9 mouse cellular contexts compared by ENCODE assay signal in genomic region chr5:99973941-99974340, GRCm38 (mm10). TPM values are rescaled to one million over a fixed set of nuclear protein-coding genes. Genes with fewer than 3 reads are reported as not detected.
A peak's percentile ranks its signal among the peaks of the same experiment; 100 is the strongest.
DNase-seq lines count a peak whose midpoint lies in the region; ATAC-seq and TF ChIP-seq lines count a peak whose summit lies in the region.
"Had no signal": no experiment of that assay in that cellular context is flagged by ENCODE, and none has a peak within 500 bp of the region (broad histone marks: within the 10 kb centered on the region; RNA-seq: fewer than 3 reads in every experiment).

No protein-coding gene starts in this region.

- peaks cover 37% of the 10 kb centered on the region for H3K4me1 ChIP-seq in forebrain, embryonic 10.5 days
- peaks cover 29% of the 10 kb centered on the region for H3K4me1 ChIP-seq in forebrain, embryonic 16.5 days (replicated peaks; ENCODE audit: control insufficient read depth, insufficient read depth, low read length)
- peaks cover 19% of the 10 kb centered on the region; the same call in 1 of the 2 replicates for H3K4me1 ChIP-seq in stomach, embryonic 14.5 days (ENCODE audit: control insufficient read depth, insufficient read depth, low read length)
- H3K4me1 ChIP-seq in stomach, postnatal 0 days (replicated peaks; ENCODE audit: control insufficient read depth, insufficient read depth) = 0 out of 2 replicates have a peak, but pooled peaks cover 2% of the 10 kb centered on the region
- peaks cover 32% of the 10 kb centered on the region for H3K4me1 ChIP-seq in hindbrain, embryonic 12.5 days

- ATAC-seq in forebrain, embryonic 16.5 days = no peak
- ATAC-seq in stomach, embryonic 14.5 days (ENCODE audit: insufficient number of reproducible peaks, insufficient read depth, low FRiP score, low read depth) = no peak
- no peak for ATAC-seq in stomach, postnatal 0 days (ENCODE audit: low FRiP score, low TSS enrichment)
- no peak for ATAC-seq in hindbrain, embryonic 12.5 days (ENCODE audit: low FRiP score)
- ATAC-seq: Patski had no signal

- H3K27me3 ChIP-seq in forebrain, embryonic 10.5 days (ENCODE audit: poor library complexity, severe bottlenecking) = no peaks in the 10 kb centered on the region
- H3K27me3 ChIP-seq in forebrain, embryonic 16.5 days (replicated peaks; ENCODE audit: control insufficient read depth, insufficient read depth, low read length) = no peaks in the 10 kb centered on the region
- H3K27me3 ChIP-seq in stomach, embryonic 14.5 days (ENCODE audit: control insufficient read depth, insufficient read depth, low read length) = no peaks in the 10 kb centered on the region
- no peaks in the 10 kb centered on the region for H3K27me3 ChIP-seq in stomach, postnatal 0 days (ENCODE audit: control insufficient read depth, insufficient read depth, low read length)
- H3K27me3 ChIP-seq in hindbrain, embryonic 12.5 days = no peaks in the 10 kb centered on the region
- H3K27me3 ChIP-seq: Patski had no signal

- no peak for TF ChIP-seq CTCF in stomach, postnatal 0 days (IDR thresholded peaks at IDR 0.05; ENCODE audit: low read depth)

- WGBS in forebrain, embryonic 10.5 days = 51% methylated on average over 2 of the region's 2 CpGs
- 17% methylated on average over 2 of the region's 2 CpGs for WGBS in forebrain, embryonic 16.5 days
- 11% methylated on average over 2 of the region's 2 CpGs for WGBS in stomach, embryonic 14.5 days
- WGBS in stomach, postnatal 0 days = 12% methylated on average over 2 of the region's 2 CpGs
- 35% methylated on average over 2 of the region's 2 CpGs for WGBS in hindbrain, embryonic 12.5 days

- no peak for TF ChIP-seq EP300 in stomach, postnatal 0 days (optimal IDR thresholded peaks at IDR 0.05)

- H3K9me3 ChIP-seq in forebrain, embryonic 10.5 days = no peaks in the 10 kb centered on the region
- H3K9me3 ChIP-seq in forebrain, embryonic 16.5 days (ENCODE audit: control insufficient read depth, low read length) = no peaks in the 10 kb centered on the region
- H3K9me3 ChIP-seq in stomach, embryonic 14.5 days (ENCODE audit: control insufficient read depth, low read depth, low read length) = no peaks in the 10 kb centered on the region
- no peaks in the 10 kb centered on the region for H3K9me3 ChIP-seq in stomach, postnatal 0 days (ENCODE audit: control insufficient read depth, low read length)
- no peaks in the 10 kb centered on the region for H3K9me3 ChIP-seq in hindbrain, embryonic 12.5 days (replicated peaks)

- H3K4me2 ChIP-seq in forebrain, embryonic 16.5 days (ENCODE audit: low read length) = no peak overlapping the region
- H3K4me2 ChIP-seq in stomach, embryonic 14.5 days (replicated peaks; ENCODE audit: low read depth, low read length) = peak overlapping the region; percentile 33
- no peak overlapping the region; the same call in 1 of the 2 replicates for H3K4me2 ChIP-seq in stomach, postnatal 0 days (replicated peaks; ENCODE audit: low read depth)
- H3K4me2 ChIP-seq in hindbrain, embryonic 12.5 days (replicated peaks) = peak overlapping the region; percentile 14; the same call in 1 of the 2 replicates

- H3K27ac ChIP-seq in forebrain, embryonic 10.5 days = no peak overlapping the region
- no peak overlapping the region for H3K27ac ChIP-seq in forebrain, embryonic 16.5 days (ENCODE audit: low read length)
- H3K27ac ChIP-seq in stomach, embryonic 14.5 days (ENCODE audit: low read length) = no peak overlapping the region
- no peak overlapping the region for H3K27ac ChIP-seq in stomach, postnatal 0 days (replicated peaks)
- H3K27ac ChIP-seq in hindbrain, embryonic 12.5 days = no peak overlapping the region

- no peak for DNase-seq in forebrain, embryonic 10.5 days (ENCODE audit: extremely low spot score, low spot score)
- DNase-seq in stomach, postnatal 0 days (ENCODE audit: low spot score) = no peak
- peak; percentile 12 to 27 for DNase-seq in natural killer cell, adult 2 months (ENCODE audit: low spot score in 2 of 2)
- DNase-seq in gastrocnemius, postnatal 36 days = no peak
- no peak for DNase-seq in kidney, postnatal 25 days

- peak overlapping the region; percentile 97 for H3K4me3 ChIP-seq in forebrain, embryonic 10.5 days
- no peak overlapping the region for H3K4me3 ChIP-seq in forebrain, embryonic 16.5 days (replicated peaks; ENCODE audit: low read length)
- no peak overlapping the region for H3K4me3 ChIP-seq in stomach, embryonic 14.5 days (ENCODE audit: low read depth, low read length)
- H3K4me3 ChIP-seq in stomach, postnatal 0 days (ENCODE audit: low read depth, low read length) = no peak overlapping the region
- H3K4me3 ChIP-seq in hindbrain, embryonic 12.5 days = no peak overlapping the region

- no peak overlapping the region for H3K9ac ChIP-seq in forebrain, embryonic 16.5 days (replicated peaks; ENCODE audit: low read depth, low read length)
- no peak overlapping the region for H3K9ac ChIP-seq in stomach, embryonic 14.5 days (replicated peaks; ENCODE audit: low read depth, low read length)
- H3K9ac ChIP-seq in stomach, postnatal 0 days (ENCODE audit: low read length) = no peak overlapping the region
- H3K9ac ChIP-seq in hindbrain, embryonic 12.5 days = no peak overlapping the region

- H3K36me3 ChIP-seq in forebrain, embryonic 10.5 days (replicated peaks) = peaks cover 81% of the 10 kb centered on the region
- H3K36me3 ChIP-seq in forebrain, embryonic 16.5 days (ENCODE audit: control insufficient read depth, insufficient read depth) = peaks cover 6% of the 10 kb centered on the region; the same call in 1 of the 2 replicates
- H3K36me3 ChIP-seq in stomach, embryonic 14.5 days (ENCODE audit: control insufficient read depth, insufficient read depth, low read length) = peaks cover 8% of the 10 kb centered on the region; the same call in 1 of the 2 replicates
- H3K36me3 ChIP-seq in stomach, postnatal 0 days (ENCODE audit: control insufficient read depth, insufficient read depth, low read length) = no peaks in the 10 kb centered on the region
- 0 out of 2 replicates have a peak, but pooled peaks cover 11% of the 10 kb centered on the region for H3K36me3 ChIP-seq in hindbrain, embryonic 12.5 days

- intact Hi-C loops in gastrocnemius, postnatal 36 days (cut with DNase I) = loop anchor here (10.0 kb wide), 1 partner anchor 451 kb away; no protein-coding TSS in a partner anchor

RNA-seq across cellular contexts. Expression of gene Hnrnpd, which starts 4.8 kb away (rescaled TPM):
- 200 and 207 TPM in 2 replicates for polyA plus RNA-seq in forebrain, embryonic 10.5 days (2016; fragmentation: Nextera tagmentation; extraction: Ambion mirVana)
- 164 and 187 TPM in 2 replicates for polyA plus RNA-seq in forebrain, embryonic 16.5 days (2015; fragmentation: Nextera tagmentation; extraction: Ambion mirVana)
- polyA plus RNA-seq in stomach, embryonic 14.5 days (2014; fragmentation: Nextera tagmentation; extraction: Ambion mirVana) = 126 and 147 TPM in 2 replicates
- polyA plus RNA-seq in stomach, postnatal 0 days (2015; fragmentation: Nextera tagmentation; extraction: Ambion mirVana) = 53.5 and 61.4 TPM in 2 replicates
- 445 and 497 TPM in 2 replicates for polyA plus RNA-seq in hindbrain, embryonic 12.5 days (2016; fragmentation: Nextera tagmentation; extraction: Ambion mirVana)
- 10 to 100 TPM; 51.4 to 63.8 TPM for total RNA-seq in gastrocnemius, postnatal 36 days (2021)

RNA-seq across cellular contexts. Expression of gene 4930524J08Rik, which starts 4.9 kb away (rescaled TPM):
- 1.7 and 2.2 TPM in 2 replicates for polyA plus RNA-seq in forebrain, embryonic 10.5 days (2016; fragmentation: Nextera tagmentation; extraction: Ambion mirVana)
- polyA plus RNA-seq in forebrain, embryonic 16.5 days (2015; fragmentation: Nextera tagmentation; extraction: Ambion mirVana) = 2.2 and 3.1 TPM in 2 replicates
- 2.4 and 3.7 TPM in 2 replicates for polyA plus RNA-seq in stomach, embryonic 14.5 days (2014; fragmentation: Nextera tagmentation; extraction: Ambion mirVana)
- 1.9 and 2.6 TPM in 2 replicates for polyA plus RNA-seq in stomach, postnatal 0 days (2015; fragmentation: Nextera tagmentation; extraction: Ambion mirVana)
- 2.0 and 2.7 TPM in 2 replicates for polyA plus RNA-seq in hindbrain, embryonic 12.5 days (2016; fragmentation: Nextera tagmentation; extraction: Ambion mirVana)
- under 1 TPM in 1 of 2 experiments, not detected in 1; 0.46 TPM for total RNA-seq in gastrocnemius, postnatal 36 days (2021)

Comparison
In these comparisons a context has a peak if more than half of its experiments do, and no peak if none do; other contexts are left out.
1. H3K4me2 ChIP-seq: peak in stomach, embryonic 14.5 days (single experiment) and hindbrain, embryonic 12.5 days (single experiment); none in forebrain, embryonic 16.5 days (single experiment) and stomach, postnatal 0 days (single experiment).
2. DNase-seq: peak in natural killer cell, adult 2 months (2 of 2); none in forebrain, embryonic 10.5 days (single experiment), stomach, postnatal 0 days (single experiment), gastrocnemius, postnatal 36 days (0 of 2) and kidney, postnatal 25 days (0 of 2).